Mouse (Mus musculus) kidney, postnatal 0 days (tissue): ENCODE data around the gene B3galnt1. TPM values are rescaled to one million over a fixed set of nuclear protein-coding genes. Genes with fewer than 3 reads are reported as not detected.
A peak's percentile ranks its signal among the peaks of the same experiment; 100 is the strongest.

Source experiments
- ATAC-seq: fragments of 200-750 bp; cut with Nextera tagmentation; replicated peaks from 2 replicates; pipeline ENCODE4 v1.8.0; 2017; ENCODE audit warnings: low read depth, moderate number of reproducible peaks, moderate TSS enrichment, moderate library complexity; ENCODE audit not compliant: low FRiP score
- DNase-seq: peaks from one replicate; pipeline ENCODE4 v3.0.0-alpha.2; 2016; ENCODE audit warnings: low spot score
- H3K27ac ChIP-seq: fragments of 300-500 bp; sonication (generic); 2 replicates; pipeline ENCODE4 v1.5.1; 2014; ENCODE audit warnings: mild to moderate bottlenecking
- H3K27me3 ChIP-seq: fragments of 300-500 bp; sonication (generic); 2 replicates; pipeline ENCODE4 v1.6.1; 2014; ENCODE audit warnings: low read length, mixed read lengths; ENCODE audit not compliant: insufficient read depth
- H3K36me3 ChIP-seq: fragments of 300-500 bp; sonication (generic); 2 replicates; pipeline ENCODE4 v1.6.1; 2014; ENCODE audit warnings: low read length, mixed read lengths; ENCODE audit not compliant: insufficient read depth
- H3K4me1 ChIP-seq: fragments of 300-500 bp; sonication (generic); replicated peaks from 2 replicates; pipeline ENCODE4 v1.6.1; 2014; ENCODE audit warnings: antibody characterized with exemption, low read length, mixed read lengths; ENCODE audit not compliant: insufficient read depth
- H3K4me2 ChIP-seq: fragments of 300-500 bp; sonication (generic); 2 replicates; pipeline ENCODE4 v1.6.1; 2014; ENCODE audit warnings: mild to moderate bottlenecking, low read length, moderate library complexity, mixed read lengths
- H3K4me3 ChIP-seq: fragments of 300-500 bp; sonication (generic); replicated peaks from 2 replicates; pipeline ENCODE4 v1.5.1; 2014; ENCODE audit warnings: low read depth, low read length
- H3K9ac ChIP-seq: fragments of 300-500 bp; sonication (generic); 2 replicates; pipeline ENCODE4 v1.6.1; 2014; ENCODE audit warnings: low read depth, low read length
- H3K9me3 ChIP-seq: fragments of 300-500 bp; sonication (generic); replicated peaks from 2 replicates; pipeline ENCODE4 v1.6.1; 2016; ENCODE audit warnings: low read length, inconsistent platforms, mixed read lengths
- CTCF ChIP-seq: IDR thresholded peaks from 2 replicates; pipeline ENCODE4 v1.5.1; 2016; ENCODE audit warnings: antibody characterized with exemption, low read depth, mild to moderate bottlenecking, moderate library complexity
- WGBS: fragments of 180-500 bp; shearing (Covaris S2); extraction: QIAGEN DNeasy Blood & Tissue Kit; methylation state at CpG from one replicate; pipeline ENCODE4 v1.1.7; 2014; 5-methylcytosine and 5-hydroxymethylcytosine counted together
- polyA plus RNA-seq: library from polyadenylated mRNA; unstranded; fragments of >200 nt; fragmentation: Nextera tagmentation; extraction: Ambion mirVana; gene quantifications from 2 replicates; pipeline ENCODE4 v1.2.1, GENCODE M21; 2015

The B3galnt1 gene
- polyA plus RNA-seq, 1 experiment from 2014 or later: 31.4 TPM

- Histone ChIP-seq H3K27ac (no peak overlapping the region), H3K27me3 (no peaks in the 10 kb centered on the region), H3K4me2 (no peak overlapping the region), H3K9me3 (no peaks in the 10 kb centered on the region), H3K9ac (no peak overlapping the region), H3K4me3 (no peak overlapping the region), H3K36me3 (no peaks in the 10 kb centered on the region), H3K4me1 (no peaks in the 10 kb centered on the region)
- peak; percentile 18; the same call in 1 of the 2 replicates for TF ChIP-seq CTCF
- peak; percentile 27 for DNase-seq
- no peak for ATAC-seq
- WGBS: 73% methylated on average over 9 of the region's 9 CpGs
These were observed 4.7 kb downstream of the B3galnt1 start for GRCm38 (mm10) chr3:69594071-69594470.

- ATAC-seq (no peak), DNase-seq (no peak)
- H3K4me1 ChIP-seq: no peaks in the 10 kb centered on the region
- no peak overlapping the region for H3K27ac ChIP-seq
- H3K4me3 ChIP-seq: no peak overlapping the region
- no peak overlapping the region for H3K9ac ChIP-seq
- no peaks in the 10 kb centered on the region for H3K36me3 ChIP-seq
- no peaks in the 10 kb centered on the region for H3K27me3 ChIP-seq
- TF ChIP-seq CTCF: no peak
- no peaks in the 10 kb centered on the region for H3K9me3 ChIP-seq
- 90% methylated on average over 8 of the region's 8 CpGs for WGBS
- H3K4me2 ChIP-seq: no peak overlapping the region
These were observed 5.3 kb downstream of the B3galnt1 start for GRCm38 (mm10) chr3:69593426-69593825.

GRCm38 (mm10) chr3:69588101-69588760, 10.5 kb downstream of the B3galnt1 start:
- H3K27ac ChIP-seq: peak overlapping the region; percentile 78
- no peak for TF ChIP-seq CTCF
- H3K4me3 ChIP-seq: no peak overlapping the region
- no peaks in the 10 kb centered on the region for H3K27me3 ChIP-seq
- WGBS: 62% methylated on average over 10 of the region's 10 CpGs
- H3K4me2 ChIP-seq: no peak overlapping the region
- DNase-seq (peak; percentile 17), ATAC-seq (peak; percentile 83)
- no peaks in the 10 kb centered on the region for H3K9me3 ChIP-seq
- no peak overlapping the region for H3K9ac ChIP-seq
- H3K4me1 ChIP-seq: no peaks in the 10 kb centered on the region
- H3K36me3 ChIP-seq: no peaks in the 10 kb centered on the region

- H3K27ac ChIP-seq: no peak overlapping the region
- no peaks in the 10 kb centered on the region for H3K4me1 ChIP-seq
- DNase-seq (no peak), ATAC-seq (peak; percentile 52; the same call in 1 of the 2 replicates)
- no peaks in the 10 kb centered on the region for H3K36me3 ChIP-seq
- H3K9me3 ChIP-seq: no peaks in the 10 kb centered on the region
- 47% methylated on average over 1 of the region's 1 CpGs for WGBS
- H3K9ac ChIP-seq: no peak overlapping the region
- H3K27me3 ChIP-seq: no peaks in the 10 kb centered on the region
- no peak for TF ChIP-seq CTCF
- H3K4me2 ChIP-seq: no peak overlapping the region
- H3K4me3 ChIP-seq: no peak overlapping the region
These were observed 15.0 kb downstream of the B3galnt1 start for GRCm38 (mm10) chr3:69583798-69584197.

- no peaks in the 10 kb centered on the region for H3K9me3 ChIP-seq
- H3K36me3 ChIP-seq: 0 out of 2 replicates have a peak, but pooled peaks cover 7% of the 10 kb centered on the region
- no peak overlapping the region for H3K27ac ChIP-seq
- H3K9ac ChIP-seq: no peak overlapping the region
- H3K4me3 ChIP-seq: no peak overlapping the region
- TF ChIP-seq CTCF: peak; percentile 52
- ATAC-seq (no peak), DNase-seq (no peak)
- 93% methylated on average over 1 of the region's 1 CpGs for WGBS
- H3K27me3 ChIP-seq: no peaks in the 10 kb centered on the region
- no peak overlapping the region for H3K4me2 ChIP-seq
- H3K4me1 ChIP-seq: no peaks in the 10 kb centered on the region
These were observed 20.0 kb downstream of the B3galnt1 start for GRCm38 (mm10) chr3:69578791-69579190.

- no peak for ATAC-seq
These were observed 22.0 kb downstream of the B3galnt1 start for GRCm38 (mm10) chr3:69576715-69577114.

More at GRCm38 (mm10) chr3:69576715-69577114, 22.0 kb downstream of the B3galnt1 start:
- 70% methylated on average over 3 of the region's 3 CpGs for WGBS
- Histone ChIP-seq H3K4me2 (no peak overlapping the region), H3K4me3 (no peak overlapping the region), H3K27ac (no peak overlapping the region), H3K9me3 (no peaks in the 10 kb centered on the region), H3K36me3 (0 out of 2 replicates have a peak, but pooled peaks cover 11% of the 10 kb centered on the region), H3K4me1 (no peaks in the 10 kb centered on the region), H3K27me3 (no peaks in the 10 kb centered on the region), H3K9ac (no peak overlapping the region)
- TF ChIP-seq CTCF: no peak
- no peak for DNase-seq
